Mouse (Mus musculus) limb, embryonic 13.5 days (tissue): Measurements from ENCODE around the gene Gja1. TPM values are rescaled to one million over a fixed set of nuclear protein-coding genes. Genes with fewer than 3 reads are reported as not detected.

ENCODE experiments used
- ATAC-seq: fragments of 200-750 bp; cut with Nextera tagmentation; 2 replicates; pipeline ENCODE4 v1.8.0; 2017; ENCODE audit warnings: low read depth, moderate number of reproducible peaks, moderate TSS enrichment; ENCODE audit not compliant: low FRiP score
- H3K27ac ChIP-seq: fragments of 300-500 bp; sonication (generic); 2 replicates; pipeline ENCODE4 v1.5.1; 2015; ENCODE audit warnings: inconsistent platforms, mild to moderate bottlenecking, moderate library complexity
- H3K27me3 ChIP-seq: fragments of 300-500 bp; sonication (generic); 2 replicates; pipeline ENCODE4 v1.6.1; 2015; ENCODE audit warnings: mild to moderate bottlenecking, inconsistent platforms
- H3K36me3 ChIP-seq: fragments of 300-500 bp; sonication (generic); 2 replicates; pipeline ENCODE4 v1.6.1; 2015; ENCODE audit warnings: inconsistent platforms, mild to moderate bottlenecking, moderate library complexity
- H3K4me1 ChIP-seq: fragments of 300-500 bp; sonication (generic); 2 replicates; pipeline ENCODE4 v1.6.1; 2015; ENCODE audit warnings: inconsistent platforms
- H3K4me2 ChIP-seq: fragments of 300-500 bp; sonication (generic); replicated peaks from 2 replicates; pipeline ENCODE4 v1.6.1; 2015; ENCODE audit warnings: inconsistent platforms, mild to moderate bottlenecking, moderate library complexity
- H3K4me3 ChIP-seq: fragments of 300-500 bp; sonication (generic); 2 replicates; pipeline ENCODE4 v1.5.1; 2015; ENCODE audit warnings: moderate library complexity, mild to moderate bottlenecking, inconsistent platforms
- H3K9ac ChIP-seq: fragments of 300-500 bp; sonication (generic); 2 replicates; pipeline ENCODE4 v1.6.1; 2015; ENCODE audit warnings: mild to moderate bottlenecking, inconsistent platforms
- H3K9me3 ChIP-seq: fragments of 300-500 bp; sonication (generic); 2 replicates; pipeline ENCODE4 v1.6.1; 2016; ENCODE audit warnings: inconsistent platforms
- WGBS: fragments of 180-500 bp; shearing (Covaris S2); methylation state at CpG from one replicate; pipeline ENCODE4 v1.1.7; 2015; 5-methylcytosine and 5-hydroxymethylcytosine counted together
- polyA plus RNA-seq: library from polyadenylated mRNA; unstranded; fragments of >200 nt; fragmentation: Nextera tagmentation; extraction: Ambion mirVana; gene quantifications from 2 replicates; pipeline ENCODE4 v1.2.1, GENCODE M21; 2015

Gja1 gene
- polyA plus RNA-seq, result 226 and 241 TPM in 2 replicates

- under 1% methylated on average over 23 of the region's 23 CpGs for WGBS
- no peaks in the 10 kb centered on the region for H3K36me3 ChIP-seq
- no peaks in the 10 kb centered on the region for H3K9me3 ChIP-seq
- H3K27ac ChIP-seq, result peak within 1 kb of the TSS; percentile 95
- no peaks in the 10 kb centered on the region for H3K27me3 ChIP-seq
- peak; percentile 83 for ATAC-seq
- H3K4me2 ChIP-seq, result peak within 1 kb of the TSS; percentile 73
- H3K4me1 ChIP-seq, result peaks cover 28% of the 10 kb centered on the region
- H3K9ac ChIP-seq, result peak within 1 kb of the TSS; percentile 89
- peak within 1 kb of the TSS; percentile 75 for H3K4me3 ChIP-seq
Observed at GRCm38 (mm10) chr10:56377097-56377965, at the start of gene Gja1. Gja1 (plus strand) TSS chr10:56377330.

DNA sequence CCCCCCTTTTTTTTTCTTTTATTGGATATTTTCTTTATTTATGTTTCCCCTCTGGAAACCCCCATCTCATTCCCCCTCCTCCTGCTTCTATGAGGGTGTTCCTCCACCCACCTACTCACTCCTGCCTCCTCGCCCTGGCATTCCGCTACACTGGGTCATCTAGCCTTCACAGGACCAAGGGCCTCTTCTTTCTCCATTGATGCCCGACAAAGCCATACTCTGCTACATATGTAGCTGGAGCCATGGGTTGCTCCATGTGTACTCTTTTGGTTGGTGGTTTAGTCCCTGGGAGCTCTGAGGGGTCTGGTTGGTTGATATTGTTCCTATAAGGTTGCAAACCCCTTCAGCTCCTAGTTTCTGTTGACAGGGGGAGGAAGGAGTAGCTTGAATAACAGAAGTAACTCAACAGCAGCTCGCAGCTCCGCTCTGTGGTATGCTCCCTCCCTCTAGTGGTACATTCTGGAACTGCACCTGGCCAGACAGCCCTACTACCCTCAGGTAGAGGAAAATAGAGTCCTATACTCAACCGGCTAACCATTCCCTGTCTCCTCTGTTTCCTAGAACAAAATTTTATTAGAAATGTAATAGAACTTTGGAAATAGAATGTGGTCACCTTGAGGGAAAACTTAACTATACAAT, 38.2 kb upstream of the Gja1 start:
- ATAC-seq, result peak; percentile 83
- 55% methylated on average over 6 of the region's 6 CpGs for WGBS

GRCm38 (mm10) chr10:56360472-56360871, 16.7 kb upstream of the Gja1 start:
- Histone ChIP-seq H3K4me3 (no peak overlapping the region), H3K36me3 (no peaks in the 10 kb centered on the region), H3K9ac (no peak overlapping the region), H3K27ac (no peak overlapping the region), H3K4me1 (no peaks in the 10 kb centered on the region), H3K9me3 (no peaks in the 10 kb centered on the region), H3K4me2 (no peak overlapping the region), H3K27me3 (no peaks in the 10 kb centered on the region)
- no peak for ATAC-seq
- WGBS, result 70% methylated on average over 4 of the region's 4 CpGs

More for the DNA sequence above, 38.2 kb upstream of the Gja1 start:
- Histone ChIP-seq H3K36me3 (no peaks in the 10 kb centered on the region), H3K9ac (no peak overlapping the region), H3K4me2 (no peak overlapping the region), H3K9me3 (no peaks in the 10 kb centered on the region), H3K27ac (no peak overlapping the region), H3K4me1 (no peaks in the 10 kb centered on the region), H3K4me3 (no peak overlapping the region), H3K27me3 (no peaks in the 10 kb centered on the region)

- 24% methylated on average over 7 of the region's 7 CpGs for WGBS
- ATAC-seq, result peak; percentile 73
- H3K4me1 ChIP-seq, result peaks cover 4% of the 10 kb centered on the region; the same call in 1 of the 2 replicates
Observed at GRCm38 (mm10) chr10:56369073-56369472, 8.1 kb upstream of the Gja1 start.

DNA sequence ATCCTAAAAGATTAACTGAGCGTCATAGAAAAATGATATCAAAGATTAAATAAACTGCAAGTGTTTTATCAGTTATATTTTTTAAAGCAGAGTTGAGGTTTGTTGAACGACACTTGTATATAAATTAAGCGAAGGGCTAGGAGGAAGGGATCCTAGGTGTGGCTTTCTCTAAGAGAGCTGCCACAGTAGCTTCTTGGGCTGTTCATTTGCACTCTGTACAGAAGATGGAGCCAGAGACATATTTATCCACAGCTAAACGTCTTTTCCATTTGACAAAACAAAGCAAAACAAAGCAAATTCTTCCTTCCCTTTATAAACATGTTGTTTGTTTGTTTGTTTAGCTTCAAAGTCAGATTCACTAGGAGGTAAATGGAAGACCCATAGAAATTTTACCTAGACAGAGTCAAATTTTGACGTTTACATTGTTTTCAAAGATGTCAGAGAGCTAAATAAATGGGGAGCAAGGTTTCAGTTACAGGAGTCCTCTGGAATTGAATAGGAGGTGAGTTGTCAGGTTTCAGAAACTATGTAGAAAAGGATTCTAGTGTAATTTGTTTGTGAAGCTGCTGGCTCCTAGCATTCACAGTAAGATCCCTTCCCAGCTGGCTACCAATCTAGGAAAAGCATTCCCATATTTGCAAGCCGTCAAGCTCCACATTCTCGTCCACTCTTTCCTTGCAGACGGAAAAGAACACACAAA, 4.0 kb upstream of the Gja1 start:
- H3K9ac ChIP-seq, result no peak overlapping the region
- no peak; the same call in 1 of the 2 replicates for ATAC-seq
- H3K36me3 ChIP-seq, result no peaks in the 10 kb centered on the region
- H3K27me3 ChIP-seq, result no peaks in the 10 kb centered on the region
- 26% methylated on average over 8 of the region's 8 CpGs for WGBS
- H3K4me1 ChIP-seq, result peaks cover 11% of the 10 kb centered on the region
- H3K27ac ChIP-seq, result no peak overlapping the region
- peak overlapping the region; percentile 46 for H3K4me2 ChIP-seq
- H3K9me3 ChIP-seq, result no peaks in the 10 kb centered on the region
- H3K4me3 ChIP-seq, result no peak overlapping the region

More at GRCm38 (mm10) chr10:56369073-56369472, 8.1 kb upstream of the Gja1 start:
- H3K4me2 ChIP-seq, result no peak overlapping the region
- no peaks in the 10 kb centered on the region for H3K9me3 ChIP-seq
- H3K36me3 ChIP-seq, result no peaks in the 10 kb centered on the region
- no peak overlapping the region for H3K4me3 ChIP-seq
- no peak overlapping the region for H3K9ac ChIP-seq
- no peaks in the 10 kb centered on the region for H3K27me3 ChIP-seq
- H3K27ac ChIP-seq, result no peak overlapping the region

DNA sequence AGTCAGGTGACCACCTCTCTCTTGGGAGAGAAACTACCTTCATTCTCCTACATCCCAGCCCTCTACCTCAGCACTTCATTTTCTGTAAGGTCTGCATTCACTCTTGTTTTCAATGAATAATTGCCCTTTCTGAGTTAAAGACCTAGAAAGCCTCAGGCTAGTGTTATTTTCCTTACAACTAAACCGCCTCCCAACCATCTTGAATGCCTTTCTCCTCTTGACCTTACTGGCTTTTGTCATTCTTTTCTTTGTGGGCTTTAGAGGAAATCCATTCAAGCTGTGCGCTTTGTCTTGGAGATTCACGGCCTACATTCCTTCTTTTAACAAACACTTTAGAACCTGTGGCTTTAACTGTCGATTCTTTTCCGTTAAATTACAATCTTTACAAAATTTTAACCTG, 3.0 kb upstream of the Gja1 start:
- H3K9me3 ChIP-seq, result no peaks in the 10 kb centered on the region
- no peak overlapping the region for H3K9ac ChIP-seq
- ATAC-seq, result no peak
- no peaks in the 10 kb centered on the region for H3K36me3 ChIP-seq
- 43% methylated on average over 5 of the region's 5 CpGs for WGBS
- no peak overlapping the region for H3K4me2 ChIP-seq
- H3K4me3 ChIP-seq, result no peak overlapping the region
- no peak overlapping the region for H3K27ac ChIP-seq
- H3K4me1 ChIP-seq, result peaks cover 11% of the 10 kb centered on the region
- H3K27me3 ChIP-seq, result no peaks in the 10 kb centered on the region

DNA sequence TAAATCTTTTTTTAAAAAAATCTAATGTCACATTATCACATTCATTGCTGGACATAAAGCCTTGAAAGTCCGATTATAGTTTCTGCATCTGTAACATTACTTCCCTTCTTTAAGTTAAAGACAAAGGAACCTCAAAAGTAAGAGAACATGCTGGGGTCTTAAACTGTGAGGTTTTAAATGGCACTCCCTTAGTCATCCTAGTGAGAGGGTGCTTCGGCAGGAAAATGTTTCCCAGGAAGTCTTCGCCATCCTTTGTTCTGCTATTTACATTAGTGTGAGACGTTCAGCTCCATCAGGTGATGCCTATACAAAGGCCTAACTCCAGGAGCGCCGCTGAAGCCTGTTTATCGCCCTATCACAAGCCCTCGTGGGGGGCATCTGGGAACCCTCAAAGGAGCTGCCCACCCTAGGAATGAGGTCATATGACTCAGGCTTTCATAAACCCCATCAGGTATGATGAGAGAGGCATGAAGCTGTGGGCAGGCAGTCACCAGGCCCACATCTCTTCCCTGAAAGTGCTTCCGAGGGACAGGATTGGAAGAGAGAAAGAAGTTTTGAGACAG, 1.1 kb upstream of the Gja1 start:
- Histone ChIP-seq H3K27me3 (no peaks in the 10 kb centered on the region), H3K27ac (no peak overlapping the region), H3K36me3 (no peaks in the 10 kb centered on the region), H3K9me3 (no peaks in the 10 kb centered on the region), H3K4me1 (peaks cover 17% of the 10 kb centered on the region), H3K9ac (no peak overlapping the region), H3K4me3 (no peak overlapping the region), H3K4me2 (peak overlapping the region; percentile 73; the same call in 1 of the 2 replicates)
- ATAC-seq, result no peak
- WGBS, result 29% methylated on average over 9 of the region's 9 CpGs

DNA sequence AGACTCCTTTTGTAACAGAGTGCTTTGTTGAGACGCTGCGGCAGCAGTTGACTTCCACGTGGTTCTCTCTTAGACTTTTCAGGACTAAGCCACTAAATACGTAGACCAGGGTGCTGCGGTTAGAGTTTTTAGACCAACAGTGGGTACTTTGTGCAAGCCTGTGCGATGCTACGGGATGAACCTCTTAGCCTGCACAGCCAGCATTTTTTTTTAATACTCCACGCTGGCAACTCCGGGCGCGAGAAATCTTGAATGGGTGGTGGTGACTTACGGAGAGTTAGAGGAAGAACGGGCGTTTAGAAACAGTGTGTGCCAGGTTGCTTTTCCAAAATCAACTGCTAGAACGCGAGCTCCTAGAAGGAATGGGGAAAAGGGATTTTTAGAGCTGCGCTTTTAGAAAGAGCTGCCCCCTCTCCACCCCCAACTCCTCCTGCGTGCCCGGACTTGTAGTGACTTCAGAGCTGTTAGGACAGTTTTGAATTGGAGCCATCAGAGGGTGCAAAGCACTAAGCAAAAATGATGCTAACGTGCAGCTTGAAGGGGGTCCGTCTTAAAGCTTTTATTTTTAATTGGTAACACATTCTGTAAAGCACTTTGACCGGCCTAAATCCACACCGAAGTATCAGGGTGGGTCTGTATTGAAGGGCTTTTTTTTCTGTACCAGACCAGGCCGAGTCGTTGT, 977 bp downstream of the Gja1 start:
- Histone ChIP-seq H3K4me3 (peak overlapping the region; percentile 75), H3K9ac (peak overlapping the region; percentile 89), H3K4me1 (peaks cover 31% of the 10 kb centered on the region), H3K36me3 (peaks cover 3% of the 10 kb centered on the region; the same call in 1 of the 2 replicates), H3K27me3 (no peaks in the 10 kb centered on the region), H3K4me2 (peak overlapping the region; percentile 73), H3K27ac (peak overlapping the region; percentile 95), H3K9me3 (no peaks in the 10 kb centered on the region)
- peak; percentile 20; the same call in 1 of the 2 replicates for ATAC-seq
- under 1% methylated on average over 25 of the region's 25 CpGs for WGBS

GRCm38 (mm10) chr10:56378648-56379254, 1.6 kb downstream of the Gja1 start:
- Histone ChIP-seq H3K27me3 (no peaks in the 10 kb centered on the region), H3K9me3 (no peaks in the 10 kb centered on the region), H3K36me3 (peaks cover 3% of the 10 kb centered on the region), H3K9ac (peak overlapping the region; percentile 89), H3K4me2 (peak overlapping the region; percentile 73), H3K4me1 (peaks cover 30% of the 10 kb centered on the region), H3K4me3 (peak overlapping the region; percentile 75), H3K27ac (peak overlapping the region; percentile 95)
- ATAC-seq, result peak; percentile 63
- WGBS, result under 1% methylated on average over 34 of the region's 35 CpGs

DNA sequence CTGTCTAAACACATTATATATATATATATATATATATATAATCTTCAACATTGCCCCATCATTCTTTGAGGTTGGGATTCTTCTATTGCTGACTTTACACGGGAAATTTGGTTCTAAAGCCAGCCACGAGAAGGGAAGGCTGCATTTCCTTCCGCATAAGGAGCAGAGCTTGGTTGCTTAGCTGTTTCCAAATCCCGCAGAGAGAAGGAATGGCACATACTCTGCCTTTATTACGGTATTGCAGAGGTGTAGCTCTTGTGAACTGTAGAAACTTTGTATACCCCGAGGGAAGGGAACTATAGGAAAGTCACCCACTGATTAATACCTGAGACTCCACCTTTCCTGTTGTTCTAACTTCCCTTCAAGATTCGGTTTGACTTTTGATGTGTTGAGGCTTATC, 2.6 kb downstream of the Gja1 start:
- 2% methylated on average over 7 of the region's 7 CpGs for WGBS
- no peaks in the 10 kb centered on the region for H3K27me3 ChIP-seq
- no peaks in the 10 kb centered on the region for H3K9me3 ChIP-seq
- no peak for ATAC-seq
- H3K4me1 ChIP-seq, result peaks cover 25% of the 10 kb centered on the region
- peak overlapping the region; percentile 75 for H3K4me3 ChIP-seq
- H3K9ac ChIP-seq, result peak overlapping the region; percentile 89
- H3K4me2 ChIP-seq, result peak overlapping the region; percentile 73
- peaks cover 3% of the 10 kb centered on the region for H3K36me3 ChIP-seq
- peak overlapping the region; percentile 95 for H3K27ac ChIP-seq
